Mouse (Mus musculus) small intestine, adult 2 months (tissue): Measurements from ENCODE around the gene Lbhd2. TPM values are rescaled to one million over a fixed set of nuclear protein-coding genes. Genes with fewer than 3 reads are reported as not detected.

ENCODE experiments used
- H3K27ac ChIP-seq: fragments of 200-500 bp; 2 replicates; pipeline ENCODE4 v1.5.1; 2012; ENCODE audit warnings: low read depth, low read length, control low read depth, inconsistent platforms; ENCODE audit not compliant: insufficient read depth
- H3K27me3 ChIP-seq: fragments of 200-500 bp; 2 replicates; pipeline ENCODE4 v1.6.1; 2012; ENCODE audit warnings: mild to moderate bottlenecking, moderate library complexity, low read length, inconsistent platforms; ENCODE audit not compliant: control insufficient read depth, insufficient read depth
- H3K36me3 ChIP-seq: fragments of 200-500 bp; 2 replicates; pipeline ENCODE4 v1.6.1; 2012; ENCODE audit warnings: mild to moderate bottlenecking, low read length, control low read depth, inconsistent platforms; ENCODE audit not compliant: control insufficient read depth, insufficient read depth
- H3K4me1 ChIP-seq: fragments of 200-500 bp; 2 replicates; pipeline ENCODE4 v1.6.1; 2012; ENCODE audit warnings: low read length, inconsistent platforms, mixed read lengths; ENCODE audit not compliant: control insufficient read depth, insufficient read depth, insufficient read length
- H3K4me3 ChIP-seq: fragments of 200-500 bp; 2 replicates; pipeline ENCODE4 v1.5.1; 2012; ENCODE audit warnings: low read depth, mild to moderate bottlenecking, control low read depth, inconsistent platforms, low read length, moderate library complexity
- CTCF ChIP-seq: fragments of 200-500 bp; IDR thresholded peaks from 2 replicates; pipeline ENCODE4 v1.5.1; 2012; ENCODE audit warnings: low read depth, mild to moderate bottlenecking, control low read depth, inconsistent platforms, low read length, moderate library complexity, mixed read lengths; ENCODE audit not compliant: insufficient replicate concordance, insufficient read length; ENCODE audit errors: extremely low read depth
- POLR2A ChIP-seq: fragments of 200-500 bp; IDR thresholded peaks from 2 replicates; pipeline ENCODE4 v1.6.1; 2012; ENCODE audit warnings: low read depth, mild to moderate bottlenecking, control low read depth, inconsistent platforms, low read length, moderate library complexity
- WGBS: fragments of 180-500 bp; shearing (Covaris S2); methylation state at CpG from one replicate; pipeline ENCODE4 v1.1.7; 2018; 5-methylcytosine and 5-hydroxymethylcytosine counted together
- polyA plus RNA-seq: library from polyadenylated mRNA; depleted of rRNA; stranded (reverse); fragments of >200 nt; gene quantifications from 2 replicates; pipeline ENCODE4 v1.2.3, GENCODE M21; 2012

Lbhd2 gene
- polyA plus RNA-seq, 1 experiment, result not detected

GRCm38 (mm10) chr12:111445890-111446613, 39.4 kb downstream of the Lbhd2 start:
- H3K27me3 ChIP-seq, result peaks cover 61% of the 10 kb centered on the region
- peaks cover 40% of the 10 kb centered on the region for H3K4me1 ChIP-seq
- no peaks in the 10 kb centered on the region for H3K36me3 ChIP-seq
- 28% methylated on average over 27 of the region's 27 CpGs for WGBS
- H3K27ac ChIP-seq, result no peak overlapping the region
- no peak for TF ChIP-seq CTCF
- TF ChIP-seq POLR2A, result no peak
- peak overlapping the region; percentile 24 for H3K4me3 ChIP-seq

GRCm38 (mm10) chr12:111446745-111447144, 40.1 kb downstream of the Lbhd2 start:
- Histone ChIP-seq H3K4me3 (no peak overlapping the region), H3K36me3 (no peaks in the 10 kb centered on the region), H3K4me1 (peaks cover 40% of the 10 kb centered on the region), H3K27me3 (peaks cover 61% of the 10 kb centered on the region), H3K27ac (no peak overlapping the region)
- WGBS, result 58% methylated on average over 5 of the region's 5 CpGs
- TF ChIP-seq CTCF (no peak), POLR2A (no peak)

GRCm38 (mm10) chr12:111447350-111447749, 40.7 kb downstream of the Lbhd2 start:
- Histone ChIP-seq H3K36me3 (no peaks in the 10 kb centered on the region), H3K4me1 (peaks cover 36% of the 10 kb centered on the region), H3K27ac (no peak overlapping the region), H3K4me3 (no peak overlapping the region), H3K27me3 (peaks cover 60% of the 10 kb centered on the region)
- WGBS, result 58% methylated on average over 9 of the region's 9 CpGs
- no peak for TF ChIP-seq CTCF
- TF ChIP-seq POLR2A, result no peak

DNA sequence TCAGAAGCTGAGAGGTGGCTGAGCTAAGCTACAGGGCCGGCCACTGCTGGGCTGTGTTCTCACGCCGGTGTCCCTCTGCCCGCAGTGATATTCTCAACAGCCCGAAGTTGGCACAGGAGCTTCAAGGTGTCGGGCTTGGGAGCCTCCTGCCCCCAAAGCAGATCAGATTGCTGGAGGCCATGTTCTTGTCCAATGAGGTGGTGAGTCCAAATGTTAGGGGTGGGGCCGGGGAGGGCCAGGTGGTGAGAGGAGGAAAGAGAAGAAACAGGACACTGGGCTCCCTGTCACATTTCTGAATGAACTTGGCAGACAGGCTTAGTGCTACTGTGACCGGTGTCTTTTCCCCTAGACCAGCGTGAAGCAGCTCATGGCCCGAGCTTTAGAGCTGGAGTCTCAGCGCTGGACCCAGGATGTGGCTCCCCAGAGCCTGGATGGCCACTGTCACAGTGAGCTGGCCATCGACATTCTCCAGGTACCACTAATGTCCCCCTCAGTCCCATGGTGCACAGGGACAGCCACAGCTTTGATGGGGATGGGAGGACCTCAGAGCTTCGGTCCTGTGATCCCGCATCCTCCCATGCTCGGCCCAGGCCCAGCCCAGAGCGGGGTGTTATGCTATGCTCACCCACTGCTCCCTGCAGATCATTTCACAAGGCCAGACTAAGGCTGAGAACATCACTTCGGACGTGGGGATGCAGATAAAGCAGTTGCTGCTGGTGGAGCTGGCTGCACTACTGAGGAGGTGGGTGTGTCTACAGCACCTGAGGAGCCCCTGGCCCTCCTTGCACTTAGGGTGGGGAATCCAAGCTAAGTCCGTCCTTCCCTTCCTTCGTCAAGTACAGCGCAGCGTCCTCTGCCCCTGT, 41.5 kb downstream of the Lbhd2 start:
- 44% methylated on average over 22 of the region's 22 CpGs for WGBS
- H3K4me1 ChIP-seq, result peaks cover 32% of the 10 kb centered on the region
- H3K4me3 ChIP-seq, result no peak overlapping the region
- TF ChIP-seq CTCF, result no peak
- no peak for TF ChIP-seq POLR2A
- no peak overlapping the region for H3K27ac ChIP-seq
- H3K36me3 ChIP-seq, result no peaks in the 10 kb centered on the region
- H3K27me3 ChIP-seq, result peaks cover 53% of the 10 kb centered on the region

GRCm38 (mm10) chr12:111448931-111449705, 42.5 kb downstream of the Lbhd2 start:
- peaks cover 45% of the 10 kb centered on the region for H3K27me3 ChIP-seq
- TF ChIP-seq POLR2A, result no peak
- no peak for TF ChIP-seq CTCF
- H3K4me3 ChIP-seq, result no peak overlapping the region
- peak overlapping the region; percentile 42; the same call in 1 of the 2 replicates for H3K27ac ChIP-seq
- peaks cover 36% of the 10 kb centered on the region for H3K4me1 ChIP-seq
- 0 out of 2 replicates have a peak, but pooled peaks cover 2% of the 10 kb centered on the region for H3K36me3 ChIP-seq
- 19% methylated on average over 14 of the region's 14 CpGs for WGBS

DNA sequence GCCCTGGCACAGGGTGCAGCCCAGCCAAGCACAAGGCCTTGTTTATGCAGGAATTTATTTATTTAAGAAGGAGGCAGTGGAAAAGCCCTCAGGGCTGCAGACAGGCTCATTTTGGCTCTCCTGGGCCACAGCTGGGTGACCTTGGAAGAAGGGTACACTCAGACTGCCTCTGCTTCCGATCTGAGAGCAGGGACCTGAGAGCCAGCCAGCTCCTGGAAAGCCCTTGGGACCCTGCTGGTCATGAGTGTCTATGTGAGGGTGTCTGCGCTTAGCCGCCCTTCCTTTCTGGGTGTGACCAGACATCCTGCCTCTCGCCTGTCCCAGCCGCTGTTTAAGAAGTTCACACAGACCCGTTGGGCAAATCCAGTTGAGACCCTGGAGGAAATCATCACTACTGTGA, 43.8 kb downstream of the Lbhd2 start:
- Histone ChIP-seq H3K4me3 (0 out of 2 replicates have a peak overlapping the region, but pooled peaks have one; percentile 2), H3K27me3 (peaks cover 35% of the 10 kb centered on the region), H3K36me3 (0 out of 2 replicates have a peak, but pooled peaks cover 2% of the 10 kb centered on the region), H3K27ac (no peak overlapping the region), H3K4me1 (peaks cover 36% of the 10 kb centered on the region)
- no peak for TF ChIP-seq POLR2A
- TF ChIP-seq CTCF, result no peak
- 49% methylated on average over 6 of the region's 6 CpGs for WGBS
